Mouse (Mus musculus) midbrain, embryonic 10.5 days (tissue): ENCODE measurements at regions not wholly inside any gene's neighbourhood (a gene's known extent, or its start where the extent isn't known, plus 50 kb on each side); places are given as distances from the start of the nearest gene placed in this dataset.
"Not testable (repeated sequence)": the region's sequence is repeated elsewhere in the genome, so short reads cannot be mapped to it uniquely, and the experiment has no call there.

Experiments
- DNase-seq: peaks from one replicate; pipeline ENCODE4 v3.0.0-alpha.2; 2017; ENCODE audit warnings: low spot score
- H3K27ac ChIP-seq: fragments of 300-500 bp; sonication (generic); replicated peaks from 2 replicates; pipeline ENCODE4 v1.5.1; 2016; ENCODE audit warnings: mild to moderate bottlenecking
- H3K27me3 ChIP-seq: fragments of 300-500 bp; sonication (generic); 2 replicates; pipeline ENCODE4 v1.6.1; 2016; ENCODE audit warnings: low read depth, mild to moderate bottlenecking; ENCODE audit not compliant: poor library complexity, severe bottlenecking
- H3K36me3 ChIP-seq: fragments of 300-500 bp; sonication (generic); 2 replicates; pipeline ENCODE4 v1.6.1; 2016; ENCODE audit warnings: mild to moderate bottlenecking, moderate library complexity
- H3K4me1 ChIP-seq: fragments of 300-500 bp; sonication (generic); 2 replicates; pipeline ENCODE4 v1.6.1; 2016
- H3K4me3 ChIP-seq: fragments of 300-500 bp; sonication (generic); 2 replicates; pipeline ENCODE4 v1.5.1; 2016; ENCODE audit warnings: mild to moderate bottlenecking, moderate library complexity
- H3K9me3 ChIP-seq: fragments of 300-500 bp; sonication (generic); replicated peaks from 2 replicates; pipeline ENCODE4 v1.6.1; 2016; ENCODE audit warnings: mild to moderate bottlenecking
- WGBS: fragments of 180-500 bp; shearing (Covaris S2); methylation state at CpG from one replicate; pipeline ENCODE4 v1.1.7; 2016; 5-methylcytosine and 5-hydroxymethylcytosine counted together

DNA sequence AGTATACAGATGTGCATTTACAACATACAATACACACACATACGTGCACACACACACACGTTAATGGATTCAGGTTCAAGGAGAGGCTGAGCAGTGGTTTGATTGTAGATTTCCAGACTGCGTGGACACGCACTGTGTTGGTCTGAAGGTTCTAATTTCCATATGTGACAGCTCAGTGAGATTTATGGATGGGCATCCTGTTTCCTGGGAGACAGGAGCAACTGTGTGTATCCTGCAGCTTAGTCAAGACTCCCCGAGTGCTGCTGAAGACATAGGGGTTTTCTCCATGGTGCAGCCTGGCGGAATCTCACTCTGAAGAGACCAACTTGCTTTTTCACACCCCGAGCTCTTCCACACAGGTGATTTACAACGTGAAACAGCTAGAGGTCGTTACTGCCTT lies 119.3 kb upstream of the Foxk1 start:
- no peak overlapping the region for H3K4me3 ChIP-seq
- WGBS, result 84% methylated on average over 9 of the region's 9 CpGs
- no peaks in the 10 kb centered on the region for H3K27me3 ChIP-seq
- peaks cover 11% of the 10 kb centered on the region for H3K4me1 ChIP-seq
- H3K9me3 ChIP-seq, result peaks cover 15% of the 10 kb centered on the region; the same call in 1 of the 2 replicates
- no peaks in the 10 kb centered on the region for H3K36me3 ChIP-seq
- DNase-seq, result no peak
- no peak overlapping the region for H3K27ac ChIP-seq

DNA sequence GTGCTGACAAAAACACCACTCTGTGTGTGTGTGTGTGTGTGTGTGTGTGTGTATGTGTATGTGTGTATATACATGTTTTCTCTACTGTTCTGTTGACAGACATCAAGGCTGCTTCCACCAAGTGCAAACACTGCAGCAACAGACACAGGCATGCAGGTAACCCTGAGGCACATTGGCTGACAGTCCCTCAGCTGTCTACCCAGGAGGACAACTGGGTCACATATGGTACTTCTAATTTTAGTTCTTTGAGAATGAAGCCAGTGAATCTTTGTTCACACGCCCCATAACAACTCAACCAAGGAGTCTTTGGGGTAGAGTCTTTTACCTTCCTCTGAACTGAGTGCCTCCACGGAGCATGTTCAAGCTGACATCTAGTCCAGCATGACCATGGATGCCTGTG lies 113.3 kb upstream of the Foxk1 start:
- 89% methylated on average over 2 of the region's 2 CpGs for WGBS
- Histone ChIP-seq H3K4me3 (no peak overlapping the region), H3K27ac (no peak overlapping the region), H3K9me3 (peaks cover 28% of the 10 kb centered on the region), H3K27me3 (no peaks in the 10 kb centered on the region), H3K36me3 (no peaks in the 10 kb centered on the region), H3K4me1 (no peaks in the 10 kb centered on the region)
- DNase-seq, result no peak

DNA sequence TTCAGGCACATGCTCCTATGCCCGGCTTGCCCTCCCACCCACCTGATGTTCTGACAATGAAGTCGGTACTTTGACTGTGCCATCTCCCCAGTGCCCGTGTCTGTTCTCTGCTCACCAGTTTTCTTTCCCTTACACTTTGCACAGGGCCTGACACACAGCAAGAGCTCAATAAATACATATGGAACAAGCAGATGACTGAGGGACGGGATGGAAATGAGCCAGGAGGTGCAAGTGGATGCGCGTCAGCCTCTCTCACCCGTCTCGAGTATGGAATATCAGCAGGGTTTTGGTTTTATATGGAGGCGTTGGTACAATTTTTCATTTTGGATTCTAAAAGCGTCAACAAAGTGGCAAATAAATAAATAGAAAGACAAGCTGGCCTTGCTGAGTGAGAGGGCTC lies 109.8 kb upstream of the Foxk1 start:
- Histone ChIP-seq H3K27me3 (no peaks in the 10 kb centered on the region), H3K4me1 (no peaks in the 10 kb centered on the region), H3K4me3 (no peak overlapping the region), H3K36me3 (no peaks in the 10 kb centered on the region), H3K9me3 (peaks cover 14% of the 10 kb centered on the region), H3K27ac (no peak overlapping the region)
- no peak for DNase-seq
- 92% methylated on average over 10 of the region's 10 CpGs for WGBS

DNA sequence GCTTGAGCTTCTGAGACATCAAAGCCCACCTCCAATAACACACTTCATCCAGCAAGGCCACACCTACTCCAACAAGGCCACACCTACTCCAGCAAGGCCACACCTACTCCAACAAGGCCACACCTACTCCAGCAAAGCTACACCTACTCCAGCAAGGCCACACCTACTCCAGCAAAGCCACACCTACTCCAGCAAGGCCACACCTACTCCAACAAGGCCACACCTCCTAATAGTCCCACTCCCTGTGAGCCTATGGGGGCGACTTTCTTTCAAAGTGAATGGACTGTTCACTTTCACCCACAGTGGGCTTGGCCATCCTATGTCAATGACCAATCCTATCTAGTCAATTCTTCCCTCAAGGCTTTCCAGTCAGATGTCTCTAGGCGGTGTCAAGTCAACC lies 104.9 kb upstream of the Foxk1 start:
- DNase-seq, H3K27me3 ChIP-seq, H3K36me3 ChIP-seq, H3K4me1 ChIP-seq, H3K4me3 ChIP-seq, H3K9me3 ChIP-seq, H3K27ac ChIP-seq: not testable (repeated sequence)
- 89% methylated on average over 2 of the region's 2 CpGs for WGBS

DNA sequence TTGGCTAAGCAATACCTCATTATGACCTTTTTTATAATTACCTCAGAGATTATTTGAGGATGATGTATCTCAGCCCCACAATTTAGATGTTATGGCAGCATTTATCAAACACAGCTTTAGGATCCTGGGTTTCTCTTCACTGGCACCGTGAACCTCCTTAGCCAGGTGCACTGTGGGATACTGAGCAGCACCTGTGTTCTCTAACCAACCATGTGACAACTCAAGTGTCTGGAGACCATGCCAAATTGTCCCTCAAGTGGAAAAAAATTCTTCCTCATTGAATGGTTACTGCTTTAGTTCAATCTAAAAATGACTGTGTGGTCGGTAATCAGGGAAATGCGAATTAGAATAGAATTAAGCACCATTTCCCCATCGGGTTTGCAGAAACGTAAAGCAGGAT lies 101.7 kb upstream of the Foxk1 start:
- DNase-seq, result no peak
- 92% methylated on average over 5 of the region's 5 CpGs for WGBS
- H3K9me3 ChIP-seq, result no peaks in the 10 kb centered on the region

DNA sequence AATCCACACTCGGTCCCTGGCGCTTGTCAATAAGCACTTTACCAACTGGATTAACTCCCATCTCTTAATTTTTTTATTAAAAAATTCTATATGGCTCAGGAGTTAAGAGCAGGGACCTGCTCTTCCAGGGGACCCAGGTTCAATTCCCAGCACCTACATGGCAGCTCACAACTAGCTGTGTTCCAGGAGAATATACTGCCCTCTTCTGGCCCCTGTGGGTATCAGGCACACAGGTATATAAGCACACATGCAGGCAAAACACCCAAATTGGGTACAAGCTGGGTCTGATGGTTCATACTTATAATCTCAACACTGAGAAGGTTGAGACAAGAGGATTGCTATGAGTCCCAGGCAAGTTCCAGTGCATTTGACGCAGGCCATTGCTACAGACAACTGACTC lies 92.8 kb upstream of the Foxk1 start:
- Histone ChIP-seq H3K9me3 (no peaks in the 10 kb centered on the region), H3K4me3 (no peak overlapping the region), H3K4me1 (0 out of 2 replicates have a peak, but pooled peaks cover 4% of the 10 kb centered on the region), H3K27ac (no peak overlapping the region), H3K27me3 (no peaks in the 10 kb centered on the region), H3K36me3 (no peaks in the 10 kb centered on the region)
- WGBS, result 97% methylated on average over 3 of the region's 3 CpGs
- no peak for DNase-seq

More for the DNA sequence above, 101.7 kb upstream of the Foxk1 start:
- H3K27me3 ChIP-seq, result no peaks in the 10 kb centered on the region
- no peaks in the 10 kb centered on the region for H3K36me3 ChIP-seq
- no peaks in the 10 kb centered on the region for H3K4me1 ChIP-seq
- H3K27ac ChIP-seq, result no peak overlapping the region
- no peak overlapping the region for H3K4me3 ChIP-seq

DNA sequence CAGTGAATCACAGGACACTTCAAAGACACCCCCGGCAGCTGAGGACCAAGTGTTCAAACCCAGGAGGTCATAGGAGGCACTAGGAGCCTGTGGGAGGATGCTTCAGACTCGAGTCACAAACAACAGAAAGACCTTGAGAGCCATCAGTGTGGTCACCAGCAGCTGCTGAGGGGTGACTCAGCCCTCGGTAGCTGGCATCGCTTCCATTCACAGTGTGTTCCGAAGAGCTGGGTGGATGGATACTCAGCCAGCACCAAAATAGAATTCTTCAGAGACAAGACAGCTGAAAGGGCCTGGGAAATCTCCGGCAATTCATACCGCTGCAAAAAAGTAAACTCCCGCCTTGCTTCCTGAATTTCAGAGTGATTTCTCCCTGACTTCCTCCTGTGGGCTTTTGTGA lies 87.4 kb upstream of the Foxk1 start:
- Histone ChIP-seq H3K4me3 (no peak overlapping the region), H3K4me1 (0 out of 2 replicates have a peak, but pooled peaks cover 4% of the 10 kb centered on the region), H3K27me3 (no peaks in the 10 kb centered on the region), H3K27ac (no peak overlapping the region), H3K9me3 (no peaks in the 10 kb centered on the region), H3K36me3 (no peaks in the 10 kb centered on the region)
- 84% methylated on average over 8 of the region's 8 CpGs for WGBS
- DNase-seq, result no peak

DNA sequence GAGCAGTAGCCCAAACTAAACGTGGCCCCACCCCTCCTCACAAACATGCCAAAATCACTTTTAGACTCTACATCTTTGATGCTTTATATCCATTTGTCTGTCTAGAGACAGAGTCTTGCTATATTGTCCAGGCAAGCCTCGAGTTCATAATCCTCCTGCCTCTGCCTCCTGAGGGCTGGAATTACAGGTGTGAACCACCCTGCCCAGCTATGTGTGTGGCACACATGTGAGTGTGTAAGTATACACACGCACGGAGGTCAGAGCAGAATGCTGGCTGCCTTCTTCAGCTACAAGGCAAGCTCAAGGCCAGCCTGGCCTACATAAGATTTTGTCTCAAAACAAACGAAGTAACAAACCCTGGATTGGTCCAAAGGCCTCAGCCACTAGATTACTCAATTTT lies 86.8 kb upstream of the Foxk1 start:
- DNase-seq, result no peak
- 85% methylated on average over 5 of the region's 5 CpGs for WGBS
- no peaks in the 10 kb centered on the region for H3K36me3 ChIP-seq

DNA sequence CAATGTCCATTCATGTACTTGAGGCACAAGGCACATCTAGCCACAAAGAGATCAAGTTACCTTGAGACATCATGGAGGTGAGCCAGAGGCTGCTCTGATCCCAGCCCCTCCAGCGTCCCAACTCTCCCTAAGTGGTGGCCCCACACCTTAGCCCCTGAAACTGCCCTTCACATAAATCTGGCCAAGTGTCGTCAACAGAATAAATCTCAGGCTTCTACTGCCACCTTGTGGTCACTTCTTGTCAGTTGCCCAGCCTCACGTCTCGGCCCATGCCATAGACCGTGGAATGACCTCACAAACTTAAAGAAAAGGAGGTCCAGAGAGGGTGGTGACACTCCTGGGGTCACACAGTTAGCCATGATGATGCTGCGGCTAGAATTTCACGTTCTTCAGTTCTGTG lies 82.0 kb upstream of the Foxk1 start:
- H3K27me3 ChIP-seq, result no peaks in the 10 kb centered on the region
- WGBS, result 8% methylated on average over 7 of the region's 7 CpGs
- no peak overlapping the region for H3K27ac ChIP-seq
- no peaks in the 10 kb centered on the region for H3K36me3 ChIP-seq
- H3K9me3 ChIP-seq, result no peaks in the 10 kb centered on the region
- no peak overlapping the region for H3K4me3 ChIP-seq
- H3K4me1 ChIP-seq, result no peaks in the 10 kb centered on the region
- peak; percentile 77 for DNase-seq

More for the DNA sequence above, 86.8 kb upstream of the Foxk1 start:
- Histone ChIP-seq H3K9me3 (no peaks in the 10 kb centered on the region), H3K4me3 (no peak overlapping the region), H3K4me1 (0 out of 2 replicates have a peak, but pooled peaks cover 4% of the 10 kb centered on the region), H3K27ac (no peak overlapping the region), H3K27me3 (no peaks in the 10 kb centered on the region)

DNA sequence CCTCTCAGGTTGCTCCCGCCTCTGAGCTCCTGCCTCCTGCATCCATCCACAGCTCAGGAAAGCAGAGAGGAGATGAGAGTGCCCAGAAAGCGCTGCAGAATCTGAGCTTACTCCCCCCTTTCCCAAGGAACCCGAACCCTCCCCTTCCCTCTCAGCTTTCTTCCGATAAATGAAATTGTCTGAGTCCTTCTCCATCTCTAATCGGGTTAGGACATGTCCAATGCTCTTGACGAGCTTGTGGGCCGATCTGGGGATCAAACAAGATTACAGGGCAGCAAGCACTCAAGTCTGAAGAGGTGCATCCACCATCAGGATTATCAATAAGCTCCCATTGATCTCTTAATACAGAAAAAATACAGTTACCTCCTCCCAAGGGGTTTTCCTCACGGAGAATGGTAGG lies 80.0 kb upstream of the Foxk1 start:
- H3K4me1 ChIP-seq, result peaks cover 5% of the 10 kb centered on the region
- H3K4me3 ChIP-seq, result no peak overlapping the region
- H3K27ac ChIP-seq, result no peak overlapping the region
- no peaks in the 10 kb centered on the region for H3K27me3 ChIP-seq
- no peaks in the 10 kb centered on the region for H3K36me3 ChIP-seq
- DNase-seq, result no peak
- no peaks in the 10 kb centered on the region for H3K9me3 ChIP-seq
- 74% methylated on average over 8 of the region's 8 CpGs for WGBS

DNA sequence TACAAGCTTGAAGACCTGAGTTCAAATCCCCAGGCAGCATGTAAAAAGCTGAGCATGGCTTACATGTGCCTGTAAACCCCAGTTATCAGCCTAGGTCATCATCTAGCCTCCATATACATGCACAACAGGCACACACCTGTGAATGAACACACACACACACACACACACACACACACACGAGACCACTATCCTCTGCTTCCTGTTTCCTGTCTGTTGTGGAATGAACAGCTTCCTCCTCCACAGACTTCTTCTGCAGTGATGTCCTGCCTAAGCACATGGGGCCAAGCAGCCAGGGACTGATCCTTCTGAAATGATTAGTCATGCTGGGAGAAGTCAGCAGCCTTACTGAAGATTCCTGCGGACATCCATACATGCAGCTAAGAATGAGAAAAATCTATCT lies 76.4 kb upstream of the Foxk1 start:
- Histone ChIP-seq H3K36me3 (no peaks in the 10 kb centered on the region), H3K9me3 (no peaks in the 10 kb centered on the region), H3K27me3 (no peaks in the 10 kb centered on the region), H3K4me1 (peaks cover 6% of the 10 kb centered on the region), H3K27ac (no peak overlapping the region), H3K4me3 (no peak overlapping the region)
- no peak for DNase-seq
- WGBS, result 88% methylated on average over 2 of the region's 2 CpGs

DNA sequence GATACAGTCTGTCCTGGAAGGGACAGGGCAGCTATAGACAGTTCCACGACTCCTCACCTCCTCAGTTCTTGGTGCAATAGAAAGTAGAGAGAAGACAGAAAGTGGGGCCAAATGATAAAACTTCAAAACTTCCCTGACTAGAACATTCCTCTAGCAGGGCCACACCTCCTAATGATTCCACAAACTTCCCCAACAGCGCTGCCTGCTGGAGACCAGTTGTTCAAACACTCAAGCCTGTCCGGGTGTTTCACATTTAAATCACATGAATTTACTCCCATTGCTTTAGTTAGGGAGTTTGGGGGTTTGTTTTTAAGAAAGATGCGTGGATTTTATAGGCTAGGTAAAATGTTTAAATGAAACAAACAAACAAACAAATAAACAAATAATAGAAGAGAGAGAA lies 75.7 kb upstream of the Foxk1 start:
- H3K27me3 ChIP-seq, result no peaks in the 10 kb centered on the region
- no peaks in the 10 kb centered on the region for H3K9me3 ChIP-seq
- no peak overlapping the region for H3K27ac ChIP-seq
- no peak for DNase-seq
- no peaks in the 10 kb centered on the region for H3K36me3 ChIP-seq
- WGBS, result 67% methylated on average over 4 of the region's 4 CpGs
- no peak overlapping the region for H3K4me3 ChIP-seq
- H3K4me1 ChIP-seq, result peaks cover 6% of the 10 kb centered on the region

DNA sequence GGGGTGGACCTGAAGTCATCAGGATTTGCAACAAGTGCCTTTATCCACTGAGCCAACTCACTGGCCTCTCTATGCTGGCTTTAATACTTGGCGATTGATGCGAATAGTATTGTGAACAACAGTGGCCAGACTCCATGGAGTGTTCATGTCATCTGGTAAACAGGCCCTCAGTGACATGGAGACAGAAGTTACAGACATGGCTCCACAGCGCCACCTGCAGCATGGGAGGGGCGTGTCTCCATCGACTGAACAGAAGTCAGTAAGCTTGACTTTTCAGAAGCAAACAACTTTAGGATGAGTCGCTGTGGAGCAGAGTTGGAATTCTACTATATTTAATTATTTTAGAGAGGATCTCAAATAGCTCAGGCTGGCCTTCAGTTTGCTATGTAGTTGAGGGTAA lies 74.0 kb upstream of the Foxk1 start:
- Histone ChIP-seq H3K27me3 (no peaks in the 10 kb centered on the region), H3K9me3 (no peaks in the 10 kb centered on the region), H3K4me1 (peaks cover 6% of the 10 kb centered on the region), H3K4me3 (no peak overlapping the region), H3K27ac (no peak overlapping the region), H3K36me3 (no peaks in the 10 kb centered on the region)
- peak; percentile 25 for DNase-seq
- WGBS, result 69% methylated on average over 6 of the region's 6 CpGs
